Mouse (Mus musculus) cerebellum, postnatal 14 days (tissue): ENCODE measurements around the gene Slc30a2.
"Not testable (repeated sequence)": the region's sequence is repeated elsewhere in the genome, so short reads cannot be mapped to it uniquely, and the experiment has no call there.

Experiments used
- DNase-seq, 2 experiments: peaks; one replicate each; pipeline ENCODE4 v3.0.0; 2021; ENCODE audit warnings: mixed read lengths in 2 of 2

The Slc30a2 gene

GRCm38 (mm10) chr4:134324655-134325054, 18.3 kb upstream of the Slc30a2 start:
- no peak for DNase-seq

GRCm38 (mm10) chr4:134326859-134327530, 16.0 kb upstream of the Slc30a2 start:
- DNase-seq, result no peak

- no peak for DNase-seq
Measured at GRCm38 (mm10) chr4:134328151-134328550, 14.8 kb upstream of the Slc30a2 start.

GRCm38 (mm10) chr4:134328832-134329231, 14.1 kb upstream of the Slc30a2 start:
- DNase-seq, result no peak

GRCm38 (mm10) chr4:134330281-134330680, 12.7 kb upstream of the Slc30a2 start:
- no peak for DNase-seq

GRCm38 (mm10) chr4:134341231-134341630, 1.8 kb upstream of the Slc30a2 start:
- DNase-seq, result not testable (repeated sequence)

- no peak for DNase-seq
Measured at GRCm38 (mm10) chr4:134342213-134342779, 685 bp upstream of the Slc30a2 start.

- DNase-seq, result no peak
Measured at GRCm38 (mm10) chr4:134344620-134345019, 1.6 kb downstream of the Slc30a2 start.

- no peak for DNase-seq
Measured at GRCm38 (mm10) chr4:134345802-134346201, 2.8 kb downstream of the Slc30a2 start.

- no peak for DNase-seq
Measured at GRCm38 (mm10) chr4:134348078-134348477, 5.1 kb downstream of the Slc30a2 start.

- DNase-seq, result no peak
Measured at GRCm38 (mm10) chr4:134348545-134348944, 5.6 kb downstream of the Slc30a2 start.

GRCm38 (mm10) chr4:134349829-134350228, 6.8 kb downstream of the Slc30a2 start:
- no peak for DNase-seq

GRCm38 (mm10) chr4:134350641-134351040, 7.7 kb downstream of the Slc30a2 start:
- DNase-seq, result no peak

GRCm38 (mm10) chr4:134351329-134352260, 8.6 kb downstream of the Slc30a2 start:
- DNase-seq, result no peak

- no peak for DNase-seq
Measured at GRCm38 (mm10) chr4:134352261-134352707, 9.3 kb downstream of the Slc30a2 start.

- DNase-seq, result no peak
Measured at GRCm38 (mm10) chr4:134352929-134353328, 9.9 kb downstream of the Slc30a2 start.

GRCm38 (mm10) chr4:134353527-134354409, 10.8 kb downstream of the Slc30a2 start:
- DNase-seq, result no peak

GRCm38 (mm10) chr4:134355841-134356452, 13.0 kb downstream of the Slc30a2 start:
- DNase-seq, result peak; percentile 34 to 45

- peak; percentile 90 to 91 for DNase-seq
Measured at GRCm38 (mm10) chr4:134356591-134357460, 13.8 kb downstream of the Slc30a2 start.

- DNase-seq, result no peak
Measured at GRCm38 (mm10) chr4:134357461-134357771, 14.4 kb downstream of the Slc30a2 start.

- DNase-seq, result no peak
Measured at GRCm38 (mm10) chr4:134359649-134360048, 16.7 kb downstream of the Slc30a2 start.
